Mouse (Mus musculus) kidney, embryonic 16.5 days (tissue): Measurements from ENCODE around the gene Flnc. TPM values are rescaled to one million over a fixed set of nuclear protein-coding genes. Genes with fewer than 3 reads are reported as not detected.

Experiments
- microRNA-seq: library from miRNA; unstranded; fragments of <30 nt; microRNA quantifications from one replicate; pipeline ENCODE4, GENCODE M21; 2016
- polyA plus RNA-seq: library from polyadenylated mRNA; unstranded; fragments of >200 nt; fragmentation: Nextera tagmentation; extraction: Ambion mirVana; gene quantifications from 2 replicates; pipeline ENCODE4 v1.2.1, GENCODE M21; 2015

The Flnc gene
- polyA plus RNA-seq, 1 experiment from 2014 or later, result 8.0 TPM

Small RNA genes within 50 kb of the gene (microRNA-seq; reads per million reads assigned to microRNA genes)
- gene Gm26220, result 0.47 reads per million
- gene Gm44354, result not detected

Other genes with a start within 250 kb of the Flnc start
- 49.1 and 50.3 TPM in 2 replicates for gene Impdh1, start 216.9 kb upstream of the Flnc start, polyA plus RNA-seq
- gene Hilpda, start 160.8 kb upstream of the Flnc start, polyA plus RNA-seq, result 34.9 TPM in 2 replicates
- 0.26 and 0.39 TPM in 2 replicates for gene Fam71f2, start 153.7 kb upstream of the Flnc start, polyA plus RNA-seq
- 0.12 and 0.26 TPM in 2 replicates for gene Fam71f1, start 114.1 kb upstream of the Flnc start, polyA plus RNA-seq
- gene Calu, start 85.2 kb upstream of the Flnc start, polyA plus RNA-seq, result 420 and 457 TPM in 2 replicates
- gene Opn1sw, start 44.8 kb upstream of the Flnc start, polyA plus RNA-seq, result 0.44 and 0.79 TPM in 2 replicates
- 20.2 and 23.3 TPM in 2 replicates for gene Ccdc136, start 36.9 kb upstream of the Flnc start, polyA plus RNA-seq
- gene Atp6v1f, start 34.5 kb downstream of the Flnc start, polyA plus RNA-seq, result 302 and 320 TPM in 2 replicates
- 0.30 and 0.37 TPM in 2 replicates for gene Atp6v1fnb, start 38.2 kb downstream of the Flnc start, polyA plus RNA-seq
- 34.5 and 36.3 TPM in 2 replicates for gene Kcp, start 74.7 kb downstream of the Flnc start, polyA plus RNA-seq
- gene Irf5, start 93.4 kb downstream of the Flnc start, polyA plus RNA-seq, result 6.0 and 8.0 TPM in 2 replicates
- 101 and 106 TPM in 2 replicates for gene Tnpo3, start 176.6 kb downstream of the Flnc start, polyA plus RNA-seq